Mouse (Mus musculus) thymus, postnatal 36 days (tissue): ENCODE measurements around the gene C130032M10Rik.

Experiments used
- DNase-seq, 2 experiments: peaks; one replicate each; pipeline ENCODE4 v3.0.0; 2022; ENCODE audit warnings: mixed read lengths in 2 of 2

C130032M10Rik gene

GRCm38 (mm10) chr9:114549117-114549516 is 33.6 kb downstream of the C130032M10Rik start:
- no peak for DNase-seq

GRCm38 (mm10) chr9:114550033-114550432 is 34.5 kb downstream of the C130032M10Rik start:
- DNase-seq: no peak

- DNase-seq: no peak
Observed at GRCm38 (mm10) chr9:114553828-114554227, 38.3 kb downstream of the C130032M10Rik start.

GRCm38 (mm10) chr9:114554355-114554979 is 39.0 kb downstream of the C130032M10Rik start:
- no peak for DNase-seq

- no peak for DNase-seq
Observed at GRCm38 (mm10) chr9:114556276-114556855, 40.9 kb downstream of the C130032M10Rik start.

GRCm38 (mm10) chr9:114557086-114557485 is 41.6 kb downstream of the C130032M10Rik start:
- no peak for DNase-seq

GRCm38 (mm10) chr9:114560141-114560540 is 44.6 kb downstream of the C130032M10Rik start:
- DNase-seq: no peak

- DNase-seq: no peak
Observed at GRCm38 (mm10) chr9:114560771-114561670, 45.5 kb downstream of the C130032M10Rik start.

- DNase-seq: no peak
Observed at GRCm38 (mm10) chr9:114561671-114561971, 46.1 kb downstream of the C130032M10Rik start.

GRCm38 (mm10) chr9:114562031-114562918 is 46.8 kb downstream of the C130032M10Rik start:
- no peak for DNase-seq

- no peak for DNase-seq
Observed at GRCm38 (mm10) chr9:114562919-114563751, 47.6 kb downstream of the C130032M10Rik start.

GRCm38 (mm10) chr9:114563761-114564606 is 48.5 kb downstream of the C130032M10Rik start, which contains the start of gene Trim71:
Gene Trim71 (minus strand): TSS chr9:114564369.
- DNase-seq: no peak

- DNase-seq: no peak
Observed at GRCm38 (mm10) chr9:114564667-114565066, 49.2 kb downstream of the C130032M10Rik start.
